Mouse (Mus musculus) thymus, postnatal 36 days (tissue): ENCODE measurements around the gene Nsd1.
"Not testable (repeated sequence)": the region's sequence is repeated elsewhere in the genome, so short reads cannot be mapped to it uniquely, and the experiment has no call there.

Experiments used
- DNase-seq, 2 experiments: peaks; one replicate each; pipeline ENCODE4 v3.0.0; 2022; ENCODE audit warnings: mixed read lengths in 2 of 2

Nsd1 gene

GRCm38 (mm10) chr13:55191535-55191934, 18.0 kb upstream of the Nsd1 start:
- no peak for DNase-seq

- DNase-seq = not testable (repeated sequence)
These were observed 6.8 kb upstream of the Nsd1 start for GRCm38 (mm10) chr13:55202758-55203157.

GRCm38 (mm10) chr13:55203740-55204139, 5.8 kb upstream of the Nsd1 start:
- DNase-seq = no peak

- DNase-seq = no peak
These were observed 4.8 kb upstream of the Nsd1 start for GRCm38 (mm10) chr13:55204667-55205389.

- DNase-seq = no peak
These were observed 4.0 kb upstream of the Nsd1 start for GRCm38 (mm10) chr13:55205448-55206205.

GRCm38 (mm10) chr13:55208837-55209648, 539 bp upstream of the Nsd1 start:
- no peak for DNase-seq

- DNase-seq = peak; percentile 69 to 79
These were observed 800 bp downstream of the Nsd1 start for GRCm38 (mm10) chr13:55210193-55210970.

GRCm38 (mm10) chr13:55210971-55211220, 1.3 kb downstream of the Nsd1 start:
- no peak for DNase-seq

GRCm38 (mm10) chr13:55211221-55212010, 1.8 kb downstream of the Nsd1 start:
- peak; percentile 87 to 92 for DNase-seq

GRCm38 (mm10) chr13:55212011-55212360, 2.4 kb downstream of the Nsd1 start:
- no peak for DNase-seq

- DNase-seq = peak; percentile 75 to 79
These were observed 3.0 kb downstream of the Nsd1 start for GRCm38 (mm10) chr13:55212361-55213137.

- DNase-seq = no peak
These were observed 3.7 kb downstream of the Nsd1 start for GRCm38 (mm10) chr13:55213138-55213806.

- DNase-seq = no peak
These were observed 14.8 kb downstream of the Nsd1 start for GRCm38 (mm10) chr13:55224364-55224763.

- DNase-seq = no peak
These were observed 21.1 kb downstream of the Nsd1 start for GRCm38 (mm10) chr13:55230701-55231100.

GRCm38 (mm10) chr13:55243205-55243604, 33.6 kb downstream of the Nsd1 start:
- no peak for DNase-seq

GRCm38 (mm10) chr13:55247293-55248030, 37.9 kb downstream of the Nsd1 start:
- DNase-seq = no peak

GRCm38 (mm10) chr13:55249246-55249645, 39.7 kb downstream of the Nsd1 start:
- DNase-seq = peak in 1 of 2 experiments; percentile 13

- no peak for DNase-seq
These were observed 43.2 kb downstream of the Nsd1 start for GRCm38 (mm10) chr13:55252820-55253219.

- DNase-seq = peak in 1 of 2 experiments; percentile 20
These were observed 45.6 kb downstream of the Nsd1 start for GRCm38 (mm10) chr13:55255052-55255652.
